Mouse (Mus musculus) embryonic fibroblast, embryonic 13.5 days (primary cell): ENCODE measurements around the gene Lmnb2.

Experiments used
- CTCF ChIP-seq: IDR thresholded peaks from 2 replicates; pipeline ENCODE4 v1.5.1; 2011; ENCODE audit warnings: mild to moderate bottlenecking, control low read depth, low read length, moderate library complexity, borderline replicate concordance; ENCODE audit not compliant: insufficient read depth
- POLR2A ChIP-seq: IDR thresholded peaks from 2 replicates; pipeline ENCODE4 v1.6.1; 2011; ENCODE audit warnings: low read depth, mild to moderate bottlenecking, control low read depth, low read length, moderate library complexity

DNA sequence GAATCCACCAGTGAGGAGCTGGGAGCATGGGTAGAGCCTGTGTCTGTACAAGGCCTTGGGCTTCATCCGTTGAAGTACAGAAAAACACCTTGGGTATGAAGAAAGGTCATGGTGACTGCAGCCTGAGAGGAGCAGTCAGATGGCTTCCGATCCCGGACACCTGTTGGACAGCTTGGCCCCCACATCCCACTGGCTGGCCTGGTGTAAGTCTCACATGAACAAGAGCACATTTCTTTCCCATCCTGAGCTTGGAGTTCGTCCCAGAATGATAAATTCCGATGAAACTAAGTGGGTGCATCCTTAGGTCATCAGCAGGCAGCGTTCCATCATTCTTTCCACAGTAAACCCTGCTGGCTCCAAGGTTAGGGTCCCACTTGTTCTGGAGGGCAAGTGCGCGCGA, 25.7 kb upstream of the Lmnb2 start:
- no peak for TF ChIP-seq POLR2A
- TF ChIP-seq CTCF: no peak
